Mouse (Mus musculus) natural killer cell, adult 2 months (primary cell): ENCODE measurements around the gene Rasl12.

Experiments
- DNase-seq, 2 experiments: peaks; one replicate each; pipeline ENCODE4 v3.0.0; 2022; ENCODE audit warnings: low spot score in 2 of 2

Rasl12 gene

DNA sequence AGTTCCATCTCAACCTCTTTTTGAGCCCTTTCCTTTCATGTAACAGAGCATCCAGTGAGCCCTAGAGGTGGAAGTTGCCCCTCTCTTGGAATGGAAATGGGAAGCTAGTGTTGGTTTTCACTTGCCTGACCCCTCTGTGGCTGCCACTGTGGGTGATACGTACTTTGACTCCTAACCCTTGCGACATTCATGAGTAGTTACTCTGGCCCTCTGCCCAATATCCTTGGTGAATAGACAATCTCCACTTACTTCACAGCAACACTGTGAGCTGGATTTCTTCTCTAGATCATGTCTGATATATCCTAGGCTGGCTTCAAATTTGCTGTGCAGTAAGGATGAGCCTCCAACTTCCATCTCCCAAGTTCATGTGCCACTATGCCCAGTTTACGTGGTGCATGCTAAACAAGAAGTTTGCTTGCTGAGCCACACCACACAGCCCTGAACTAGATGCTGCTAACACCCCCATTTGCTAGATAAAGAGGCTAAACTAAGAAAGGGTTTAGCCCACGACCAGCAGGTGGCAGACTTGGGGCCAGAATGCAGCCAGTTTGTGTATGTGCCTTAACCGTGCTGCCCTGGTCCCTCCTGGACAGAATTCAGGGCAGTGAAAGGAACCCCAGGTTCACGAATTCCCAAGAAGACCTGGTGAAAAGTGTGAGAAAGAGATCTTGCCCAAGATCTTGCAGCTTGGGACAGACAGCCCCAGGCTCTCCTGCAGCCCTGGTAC, 5.5 kb upstream of the Rasl12 start:
- DNase-seq = peak; percentile 57 to 69

DNA sequence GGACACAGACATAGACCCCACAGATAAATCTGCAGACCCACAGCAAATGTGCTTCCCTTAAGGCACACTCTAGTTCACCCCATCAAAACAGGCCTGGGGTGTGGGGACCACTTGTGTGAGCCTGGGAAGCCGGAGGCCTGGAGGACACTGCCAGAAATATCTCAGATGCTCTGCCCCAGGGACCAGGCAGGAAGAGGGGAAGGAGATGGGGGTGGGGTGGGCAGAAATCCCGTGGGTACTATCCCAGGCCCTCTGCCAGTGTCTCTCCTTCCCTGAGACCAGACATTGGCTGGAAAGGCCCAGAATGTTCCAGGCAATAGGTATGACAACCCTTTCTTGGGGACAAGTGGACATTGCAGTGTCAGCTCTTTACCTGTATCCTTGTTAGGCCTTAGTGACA, 4.7 kb upstream of the Rasl12 start:
- DNase-seq = no peak

GRCm38 (mm10) chr9:65394360-65394759, 3.9 kb upstream of the Rasl12 start:
- DNase-seq = no peak

DNA sequence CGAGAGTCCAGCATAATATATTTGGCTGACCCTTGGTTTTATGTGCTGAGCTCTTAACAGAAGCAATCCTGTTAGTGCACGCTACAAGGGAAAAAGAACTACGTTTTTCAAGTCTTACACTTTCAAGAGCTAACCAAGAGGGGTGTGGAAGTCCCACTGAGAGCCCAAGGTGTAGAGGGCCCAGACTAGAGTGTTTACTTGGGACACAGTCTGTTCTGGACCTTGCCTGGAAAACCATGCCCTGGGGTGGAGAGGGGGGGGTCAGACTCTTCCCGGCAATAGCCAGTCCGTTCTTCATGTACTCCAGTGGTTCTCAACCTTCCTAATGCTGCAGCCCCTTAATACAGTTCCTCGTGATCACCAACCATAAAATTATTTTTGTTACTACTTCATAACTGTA, 1.6 kb downstream of the Rasl12 start:
- no peak for DNase-seq

GRCm38 (mm10) chr9:65404331-65405183, 6.3 kb downstream of the Rasl12 start:
- DNase-seq = peak; percentile 70 to 83

GRCm38 (mm10) chr9:65405184-65405449, 6.8 kb downstream of the Rasl12 start:
- DNase-seq = no peak

- DNase-seq = no peak
Observed at GRCm38 (mm10) chr9:65407327-65407726, 9.0 kb downstream of the Rasl12 start.

GRCm38 (mm10) chr9:65407861-65408260, 9.6 kb downstream of the Rasl12 start:
- DNase-seq = no peak

GRCm38 (mm10) chr9:65408871-65409295, 10.6 kb downstream of the Rasl12 start:
- DNase-seq = no peak

DNA sequence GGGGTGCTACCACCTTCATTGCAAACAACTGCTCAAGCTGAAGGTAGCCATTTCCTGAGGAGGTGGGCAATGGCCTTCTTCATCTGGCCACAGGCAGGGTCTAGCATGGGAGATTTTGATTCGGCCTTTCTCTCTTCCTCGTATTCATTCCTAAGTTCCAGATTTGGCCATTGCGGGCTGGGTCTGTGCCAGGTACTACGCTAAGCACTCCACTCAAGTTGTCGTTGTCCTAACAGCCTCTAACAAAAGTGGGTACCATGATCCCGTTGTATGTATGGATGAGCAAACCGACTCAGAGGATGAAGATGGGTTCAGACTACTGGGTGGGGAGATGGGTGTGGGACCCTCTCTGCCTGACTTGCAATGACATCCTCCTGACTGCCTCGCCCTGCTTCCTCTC, 12.1 kb downstream of the Rasl12 start:
- DNase-seq = no peak

DNA sequence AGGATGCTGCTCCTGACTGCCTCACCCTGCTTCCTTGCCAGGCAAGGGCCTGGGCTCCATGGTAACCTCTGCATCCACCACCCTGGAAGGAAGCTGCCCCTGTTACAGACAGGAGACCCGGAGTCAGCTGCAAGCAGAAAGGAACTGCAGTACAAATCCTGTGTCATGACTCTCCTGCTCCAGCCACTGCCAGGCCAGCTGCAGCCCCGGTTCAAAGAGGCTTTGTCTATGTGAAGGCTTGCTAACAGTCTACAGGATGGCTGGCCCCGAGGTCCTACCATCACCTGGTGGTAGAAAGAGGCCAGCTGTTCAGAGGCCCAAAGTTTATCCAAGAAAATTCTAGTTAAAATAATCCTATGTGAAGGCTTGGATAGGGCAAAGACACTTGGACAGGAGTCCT, 13.0 kb downstream of the Rasl12 start:
- no peak for DNase-seq

- DNase-seq = no peak
Observed at GRCm38 (mm10) chr9:65417738-65418137, 19.4 kb downstream of the Rasl12 start.

- no peak for DNase-seq
Observed at GRCm38 (mm10) chr9:65419633-65420032, 21.3 kb downstream of the Rasl12 start.

GRCm38 (mm10) chr9:65422760-65423501, 24.6 kb downstream of the Rasl12 start, which contains the start of gene Slc51b:
TSS of gene Slc51b (minus strand) at chr9:65422955.
- no peak for DNase-seq

GRCm38 (mm10) chr9:65424393-65424792, 26.1 kb downstream of the Rasl12 start:
- DNase-seq = no peak

GRCm38 (mm10) chr9:65427511-65427910, 29.2 kb downstream of the Rasl12 start:
- DNase-seq = no peak

GRCm38 (mm10) chr9:65428003-65428402, 29.7 kb downstream of the Rasl12 start:
- DNase-seq = no peak

DNA sequence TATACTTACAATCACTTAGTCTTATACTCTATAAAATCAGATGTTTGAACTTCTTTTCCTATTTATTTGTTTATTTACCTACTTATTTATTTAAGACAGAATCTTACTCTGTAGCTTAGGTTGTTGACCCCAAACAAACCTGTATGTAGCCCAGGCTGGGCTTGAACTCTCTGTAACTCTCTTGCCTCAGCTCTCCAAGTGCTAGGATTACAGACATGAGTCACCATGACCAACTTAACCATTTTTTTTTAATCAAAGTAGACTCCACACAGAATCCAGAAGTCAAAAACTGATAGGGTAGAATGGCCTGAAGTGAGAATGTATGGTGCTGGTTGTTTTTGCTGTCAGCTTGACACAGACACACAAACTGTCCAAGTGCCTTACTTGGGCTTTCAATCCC, 32.1 kb downstream of the Rasl12 start:
- no peak for DNase-seq

GRCm38 (mm10) chr9:65430921-65431320, 32.6 kb downstream of the Rasl12 start:
- DNase-seq = no peak

GRCm38 (mm10) chr9:65432236-65432635, 33.9 kb downstream of the Rasl12 start:
- peak; percentile 82 to 84 for DNase-seq

GRCm38 (mm10) chr9:65434140-65434539, 35.8 kb downstream of the Rasl12 start:
- peak; percentile 38 to 59 for DNase-seq

- DNase-seq = no peak
Observed at GRCm38 (mm10) chr9:65435211-65435610, 36.9 kb downstream of the Rasl12 start.
